Mouse (Mus musculus) liver, embryonic 11.5 days (tissue): ENCODE data around the gene Pdcd1lg2. TPM values are rescaled to one million over a fixed set of nuclear protein-coding genes. Genes with fewer than 3 reads are reported as not detected.

Experiments
- ATAC-seq: fragments of 200-750 bp; cut with Nextera tagmentation; replicated peaks from 2 replicates; pipeline ENCODE4 v1.8.0; 2017; ENCODE audit warnings: moderate number of reproducible peaks, mild to moderate bottlenecking, moderate TSS enrichment, moderate library complexity; ENCODE audit not compliant: low FRiP score
- DNase-seq: peaks from one replicate; pipeline ENCODE4 v3.0.0-alpha.2; 2017; ENCODE audit warnings: low spot score
- H3K27ac ChIP-seq: fragments of 300-500 bp; sonication (generic); 2 replicates; pipeline ENCODE4 v1.5.1; 2014; ENCODE audit warnings: mild to moderate bottlenecking, low read depth, low read length, control low read depth
- H3K27me3 ChIP-seq: fragments of 300-500 bp; sonication (generic); replicated peaks from 2 replicates; pipeline ENCODE4 v1.6.1; 2014; ENCODE audit warnings: low read length, mixed read lengths; ENCODE audit not compliant: control insufficient read depth, insufficient read depth
- H3K36me3 ChIP-seq: fragments of 300-500 bp; sonication (generic); 2 replicates; pipeline ENCODE4 v1.6.1; 2014; ENCODE audit warnings: mild to moderate bottlenecking, low read length, moderate library complexity, mixed read lengths; ENCODE audit not compliant: control insufficient read depth, insufficient read depth
- H3K4me1 ChIP-seq: fragments of 300-500 bp; sonication (generic); replicated peaks from 2 replicates; pipeline ENCODE4 v1.6.1; 2014; ENCODE audit warnings: low read length, mixed read lengths; ENCODE audit not compliant: control insufficient read depth, insufficient read depth
- H3K4me2 ChIP-seq: fragments of 300-500 bp; sonication (generic); 2 replicates; pipeline ENCODE4 v1.6.1; 2014; ENCODE audit warnings: mild to moderate bottlenecking, control low read depth, moderate library complexity
- H3K4me3 ChIP-seq: fragments of 300-500 bp; sonication (generic); 2 replicates; pipeline ENCODE4 v1.5.1; 2014; ENCODE audit warnings: low read depth, low read length, control low read depth
- H3K9ac ChIP-seq: fragments of 300-500 bp; sonication (generic); 2 replicates; pipeline ENCODE4 v1.6.1; 2014; ENCODE audit warnings: low read depth, low read length, control low read depth
- H3K9me3 ChIP-seq: fragments of 300-500 bp; sonication (generic); 2 replicates; pipeline ENCODE4 v1.6.1; 2016; ENCODE audit warnings: low read length, inconsistent platforms, mixed read lengths; ENCODE audit not compliant: control insufficient read depth
- WGBS: fragments of 180-500 bp; shearing (Covaris S2); extraction: QIAGEN DNeasy Blood & Tissue Kit; methylation state at CpG from one replicate; pipeline ENCODE4 v1.1.7; 2014; 5-methylcytosine and 5-hydroxymethylcytosine counted together
- polyA plus RNA-seq: library from polyadenylated mRNA; unstranded; fragments of >200 nt; fragmentation: Nextera tagmentation; extraction: Ambion mirVana; gene quantifications from 2 replicates; pipeline ENCODE4 v1.2.1, GENCODE M21; 2014

Gene Pdcd1lg2
- polyA plus RNA-seq, 1 experiment from 2014 or later = not detected

DNA sequence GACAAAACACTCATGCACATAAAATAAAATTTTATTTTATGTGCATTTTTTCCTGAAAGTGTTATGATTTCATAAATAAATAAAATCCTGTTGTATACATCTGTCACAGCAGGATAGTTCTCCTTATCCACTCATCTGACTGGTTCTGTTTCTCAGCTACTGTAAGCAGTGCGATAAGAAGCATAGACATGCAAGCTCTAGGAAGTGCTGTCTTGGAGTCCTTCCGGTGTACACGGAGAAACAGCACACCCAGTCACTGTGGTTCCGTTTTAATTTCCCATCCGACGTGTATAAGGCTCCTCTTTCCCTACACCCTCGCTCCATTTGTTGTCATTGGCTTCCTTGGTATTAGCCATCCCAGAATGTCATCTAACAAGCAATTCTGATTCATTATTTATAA lies 87.2 kb downstream of the Pdcd1lg2 start:
- Histone ChIP-seq H3K36me3 (no peaks in the 10 kb centered on the region), H3K9me3 (no peaks in the 10 kb centered on the region), H3K4me1 (peaks cover 27% of the 10 kb centered on the region), H3K4me3 (no peak overlapping the region), H3K27me3 (no peaks in the 10 kb centered on the region), H3K9ac (no peak overlapping the region), H3K4me2 (peak overlapping the region; percentile 17; the same call in 1 of the 2 replicates), H3K27ac (peak overlapping the region; percentile 43; the same call in 1 of the 2 replicates)
- DNase-seq = no peak
- 64% methylated on average over 7 of the region's 7 CpGs for WGBS
- peak; percentile 72 for ATAC-seq

GRCm38 (mm10) chr19:29498842-29499456 lies 88.2 kb downstream of the Pdcd1lg2 start:
- ATAC-seq (no peak), DNase-seq (peak; percentile 26)
- no peak overlapping the region for H3K9ac ChIP-seq
- no peaks in the 10 kb centered on the region for H3K36me3 ChIP-seq
- no peak overlapping the region for H3K4me2 ChIP-seq
- H3K27ac ChIP-seq = no peak overlapping the region
- WGBS = 56% methylated on average over 6 of the region's 6 CpGs
- H3K4me3 ChIP-seq = no peak overlapping the region
- peaks cover 27% of the 10 kb centered on the region for H3K4me1 ChIP-seq
- H3K9me3 ChIP-seq = no peaks in the 10 kb centered on the region
- H3K27me3 ChIP-seq = no peaks in the 10 kb centered on the region

- Histone ChIP-seq H3K4me2 (no peak overlapping the region), H3K9me3 (no peaks in the 10 kb centered on the region), H3K4me3 (no peak overlapping the region), H3K27ac (no peak overlapping the region), H3K27me3 (no peaks in the 10 kb centered on the region), H3K9ac (no peak overlapping the region), H3K36me3 (no peaks in the 10 kb centered on the region), H3K4me1 (peaks cover 27% of the 10 kb centered on the region)
- DNase-seq = no peak
- WGBS = 93% methylated on average over 1 of the region's 1 CpGs
- no peak for ATAC-seq
Measured at GRCm38 (mm10) chr19:29500333-29500732, 89.6 kb downstream of the Pdcd1lg2 start.

DNA sequence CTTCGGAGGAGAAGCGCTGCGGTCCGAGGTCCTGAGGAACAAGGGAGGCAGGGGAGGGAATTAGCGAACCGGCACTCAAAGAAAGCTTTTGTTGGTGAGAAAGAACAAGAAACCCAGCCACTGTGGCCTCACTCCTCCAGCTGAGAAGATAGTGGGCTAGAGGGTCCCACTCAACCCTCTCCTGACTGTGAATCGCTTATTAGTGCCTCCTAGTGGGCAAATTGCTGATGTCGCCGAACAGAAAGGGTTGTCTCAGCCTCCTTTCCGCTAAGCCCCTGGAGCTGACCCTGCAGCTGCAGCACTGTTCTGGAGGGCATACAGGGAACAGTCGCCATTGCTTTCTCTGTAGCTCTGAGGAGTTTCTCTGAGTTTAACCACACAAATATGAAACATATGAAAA lies 90.4 kb downstream of the Pdcd1lg2 start:
- no peaks in the 10 kb centered on the region for H3K36me3 ChIP-seq
- 49% methylated on average over 11 of the region's 11 CpGs for WGBS
- peak; percentile 65 for ATAC-seq
- peak overlapping the region; percentile 67 for H3K9ac ChIP-seq
- peak overlapping the region; percentile 68 for H3K4me2 ChIP-seq
- peak overlapping the region; percentile 39 for H3K4me3 ChIP-seq
- H3K27me3 ChIP-seq = no peaks in the 10 kb centered on the region
- no peaks in the 10 kb centered on the region for H3K9me3 ChIP-seq
- peak overlapping the region; percentile 43; the same call in 1 of the 2 replicates for H3K27ac ChIP-seq
- no peak for DNase-seq
- H3K4me1 ChIP-seq = peaks cover 24% of the 10 kb centered on the region

- WGBS = 7% methylated on average over 6 of the region's 6 CpGs
Measured at GRCm38 (mm10) chr19:29501507-29501906, 90.8 kb downstream of the Pdcd1lg2 start.

DNA sequence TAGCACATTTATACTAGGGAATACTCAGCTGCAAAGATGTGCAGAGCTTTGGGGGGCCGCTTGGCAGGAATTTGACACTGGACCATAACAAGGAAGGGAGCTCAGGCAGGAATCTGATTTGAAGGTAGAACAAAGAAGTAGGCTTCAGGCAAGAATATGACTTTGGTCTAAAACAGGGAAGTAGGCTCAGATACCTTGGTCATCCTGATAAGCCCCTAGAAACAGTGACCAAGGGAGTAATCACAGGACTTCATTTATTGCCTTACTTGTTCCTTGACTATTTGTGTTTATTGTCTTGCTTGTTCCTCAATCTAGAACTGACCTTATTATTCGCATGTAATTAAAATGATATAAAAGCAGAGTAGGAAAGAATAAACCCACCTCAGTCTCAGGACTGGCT lies 93.4 kb downstream of the Pdcd1lg2 start:
- ATAC-seq (no peak), DNase-seq (peak; percentile 11)
- Histone ChIP-seq H3K4me3 (no peak overlapping the region), H3K27ac (no peak overlapping the region), H3K9me3 (no peaks in the 10 kb centered on the region), H3K4me2 (no peak overlapping the region), H3K4me1 (peaks cover 5% of the 10 kb centered on the region), H3K36me3 (no peaks in the 10 kb centered on the region), H3K27me3 (no peaks in the 10 kb centered on the region), H3K9ac (no peak overlapping the region)
- 74% methylated on average over 2 of the region's 2 CpGs for WGBS

More at GRCm38 (mm10) chr19:29501507-29501906, 90.8 kb downstream of the Pdcd1lg2 start:
- H3K27me3 ChIP-seq = no peaks in the 10 kb centered on the region
- H3K4me3 ChIP-seq = peak overlapping the region; percentile 39
- H3K36me3 ChIP-seq = no peaks in the 10 kb centered on the region
- DNase-seq (peak; percentile 77), ATAC-seq (peak; percentile 56; the same call in 1 of the 2 replicates)
- peak overlapping the region; percentile 68 for H3K4me2 ChIP-seq
- no peak overlapping the region for H3K27ac ChIP-seq
- H3K9me3 ChIP-seq = no peaks in the 10 kb centered on the region
- H3K4me1 ChIP-seq = peaks cover 23% of the 10 kb centered on the region
- peak overlapping the region; percentile 67 for H3K9ac ChIP-seq

DNA sequence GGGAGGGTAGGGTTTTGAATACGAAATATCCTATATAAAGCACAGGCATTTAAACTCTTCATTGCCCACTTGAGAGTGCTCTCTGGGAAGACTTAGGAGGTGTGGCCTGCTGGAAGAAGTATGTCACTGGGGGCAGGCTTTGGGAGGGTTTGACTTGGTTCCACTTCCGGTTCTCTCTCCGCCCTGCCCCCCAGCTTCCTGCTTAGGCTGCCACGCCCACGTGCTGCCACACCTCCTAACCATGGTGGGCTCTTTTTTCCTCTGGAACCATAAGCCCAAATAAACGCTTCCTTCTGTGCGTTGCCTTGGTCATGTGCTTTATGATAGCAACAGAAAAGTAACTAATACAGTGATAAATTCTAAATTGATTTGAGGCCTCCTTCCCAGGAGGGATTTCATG lies 94.9 kb downstream of the Pdcd1lg2 start:
- no peak for ATAC-seq
- no peaks in the 10 kb centered on the region for H3K36me3 ChIP-seq
- peaks cover 5% of the 10 kb centered on the region for H3K4me1 ChIP-seq
- H3K4me2 ChIP-seq = no peak overlapping the region
- no peaks in the 10 kb centered on the region for H3K9me3 ChIP-seq
- H3K9ac ChIP-seq = no peak overlapping the region
- no peak overlapping the region for H3K4me3 ChIP-seq
- H3K27me3 ChIP-seq = no peaks in the 10 kb centered on the region
- H3K27ac ChIP-seq = no peak overlapping the region
- WGBS = 72% methylated on average over 7 of the region's 7 CpGs
- no peak for DNase-seq

DNA sequence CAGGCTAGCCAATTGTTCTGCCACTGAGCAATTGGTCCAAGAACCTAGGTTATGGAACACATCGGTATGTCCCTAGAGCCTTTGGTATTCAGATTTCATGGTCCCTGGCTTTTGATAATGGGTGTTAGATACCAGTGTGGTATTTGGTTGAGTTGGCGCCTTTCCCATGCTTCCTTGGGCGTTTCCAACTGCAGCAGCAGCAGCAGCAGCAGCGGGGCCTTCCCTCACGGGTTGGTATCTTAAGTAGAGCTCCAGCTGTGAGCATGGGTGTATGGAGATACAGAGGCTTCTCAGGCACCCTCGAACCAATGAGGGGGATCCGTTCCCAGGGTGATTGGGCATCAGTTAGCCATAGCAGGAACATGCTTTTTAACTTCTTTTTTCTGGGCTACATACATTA lies 97.5 kb downstream of the Pdcd1lg2 start:
- Histone ChIP-seq H3K27ac (no peak overlapping the region), H3K27me3 (no peaks in the 10 kb centered on the region), H3K9me3 (no peaks in the 10 kb centered on the region), H3K4me2 (no peak overlapping the region), H3K9ac (no peak overlapping the region), H3K36me3 (no peaks in the 10 kb centered on the region), H3K4me3 (no peak overlapping the region), H3K4me1 (no peaks in the 10 kb centered on the region)
- DNase-seq (peak; percentile 27), ATAC-seq (no peak)
- 68% methylated on average over 7 of the region's 7 CpGs for WGBS

- DNase-seq = peak; percentile 27
- H3K9ac ChIP-seq = no peak overlapping the region
- WGBS = 78% methylated on average over 7 of the region's 7 CpGs
- H3K4me2 ChIP-seq = no peak overlapping the region
- no peak for ATAC-seq
- H3K27me3 ChIP-seq = no peaks in the 10 kb centered on the region
- no peak overlapping the region for H3K4me3 ChIP-seq
- H3K36me3 ChIP-seq = no peaks in the 10 kb centered on the region
- H3K27ac ChIP-seq = no peak overlapping the region
- H3K9me3 ChIP-seq = no peaks in the 10 kb centered on the region
- H3K4me1 ChIP-seq = no peaks in the 10 kb centered on the region
Measured at GRCm38 (mm10) chr19:29509857-29510256, 99.1 kb downstream of the Pdcd1lg2 start.
